Mouse (Mus musculus) macrophage (primary cell): ENCODE data around the gene Tex50. TPM values are rescaled to one million over a fixed set of nuclear protein-coding genes. Genes with fewer than 3 reads are reported as not detected.
A peak's percentile ranks its signal among the peaks of the same experiment; 100 is the strongest.

Experiments used
- H3K27ac ChIP-seq: fragments of 350-480 bp; formaldehyde crosslinking; 2 replicates; pipeline ENCODE4 v1.9.0; 2021
- H3K36me3 ChIP-seq: fragments of 350-480 bp; formaldehyde crosslinking; 2 replicates; pipeline ENCODE4 v1.9.0; 2021; ENCODE audit errors: inconsistent target
- H3K4me3 ChIP-seq: fragments of 350-480 bp; formaldehyde crosslinking; 2 replicates; pipeline ENCODE4 v1.9.0; 2021; ENCODE audit errors: inconsistent target
- H3K79me2 ChIP-seq: fragments of 350-480 bp; formaldehyde crosslinking; 2 replicates; pipeline ENCODE4 v1.9.0; 2021; ENCODE audit errors: inconsistent target
- WGBS: methylation state at CpG from one replicate; pipeline ENCODE4 v1.1.7; 2026; ENCODE audit warnings: inconsistent platforms; ENCODE audit not compliant: missing documents; 5-methylcytosine and 5-hydroxymethylcytosine counted together
- polyA plus RNA-seq: library from polyadenylated mRNA; stranded (reverse); fragments of 250-400 nt; gene quantifications from 3 replicates; pipeline ENCODE4 v1.2.4, GENCODE M21; 2018; ENCODE audit warnings: inconsistent platforms

Tex50 gene
- polyA plus RNA-seq, 1 experiment from 2014 or later, result not detected

GRCm38 (mm10) chr1:161143216-161143615, 15.9 kb downstream of the Tex50 start:
- H3K36me3 ChIP-seq, result no peaks in the 10 kb centered on the region
- WGBS, result 97% methylated on average over 7 of the region's 7 CpGs
- no peak overlapping the region for H3K4me3 ChIP-seq
- no peaks in the 10 kb centered on the region for H3K79me2 ChIP-seq
- no peak overlapping the region for H3K27ac ChIP-seq

GRCm38 (mm10) chr1:161142531-161143159, 16.5 kb downstream of the Tex50 start, which contains the start of gene Ankrd45:
TSS of gene Ankrd45 (plus strand) at chr1:161142691.
- Histone ChIP-seq H3K4me3 (no peak within 1 kb of the TSS), H3K36me3 (no peaks in the 10 kb centered on the region), H3K79me2 (no peaks in the 10 kb centered on the region), H3K27ac (no peak within 1 kb of the TSS)
- 27% methylated on average over 32 of the region's 33 CpGs for WGBS

- Histone ChIP-seq H3K36me3 (no peaks in the 10 kb centered on the region), H3K4me3 (no peak overlapping the region), H3K27ac (no peak overlapping the region), H3K79me2 (no peaks in the 10 kb centered on the region)
- 89% methylated on average over 8 of the region's 9 CpGs for WGBS
These were observed 18.9 kb downstream of the Tex50 start for GRCm38 (mm10) chr1:161140026-161140762.

GRCm38 (mm10) chr1:161139496-161139895, 19.6 kb downstream of the Tex50 start:
- WGBS, result 52% methylated on average over 2 of the region's 2 CpGs
- Histone ChIP-seq H3K4me3 (no peak overlapping the region), H3K79me2 (no peaks in the 10 kb centered on the region), H3K36me3 (no peaks in the 10 kb centered on the region), H3K27ac (no peak overlapping the region)

GRCm38 (mm10) chr1:161130726-161131664, 28.1 kb downstream of the Tex50 start, which contains the start of gene Klhl20:
TSS of gene Klhl20 (minus strand) at chr1:161131511.
- Histone ChIP-seq H3K36me3 (no peaks in the 10 kb centered on the region), H3K79me2 (peaks cover 46% of the 10 kb centered on the region), H3K27ac (peak within 1 kb of the TSS; percentile 61), H3K4me3 (peak within 1 kb of the TSS; percentile 98)
- 1% methylated on average over 41 of the region's 41 CpGs for WGBS

GRCm38 (mm10) chr1:161126461-161126860, 32.7 kb downstream of the Tex50 start:
- WGBS, result 100% methylated on average over 1 of the region's 1 CpGs
- Histone ChIP-seq H3K36me3 (no peaks in the 10 kb centered on the region), H3K4me3 (no peak overlapping the region), H3K79me2 (peaks cover 56% of the 10 kb centered on the region), H3K27ac (no peak overlapping the region)

- no peak overlapping the region for H3K27ac ChIP-seq
- no peak overlapping the region for H3K4me3 ChIP-seq
- WGBS, result 96% methylated on average over 10 of the region's 10 CpGs
- H3K79me2 ChIP-seq, result peaks cover 28% of the 10 kb centered on the region; the same call in 1 of the 2 replicates
- no peaks in the 10 kb centered on the region for H3K36me3 ChIP-seq
These were observed 36.3 kb downstream of the Tex50 start for GRCm38 (mm10) chr1:161122661-161123418.

GRCm38 (mm10) chr1:161114591-161114990, 44.5 kb downstream of the Tex50 start:
- H3K4me3 ChIP-seq, result no peak overlapping the region
- no peaks in the 10 kb centered on the region for H3K79me2 ChIP-seq
- no peak overlapping the region for H3K27ac ChIP-seq
- H3K36me3 ChIP-seq, result no peaks in the 10 kb centered on the region

GRCm38 (mm10) chr1:161109216-161109615, 49.9 kb downstream of the Tex50 start:
- Histone ChIP-seq H3K79me2 (no peaks in the 10 kb centered on the region), H3K4me3 (no peak overlapping the region), H3K36me3 (peaks cover 15% of the 10 kb centered on the region), H3K27ac (no peak overlapping the region)
- 94% methylated on average over 8 of the region's 8 CpGs for WGBS

Other genes with a start within 250 kb of the Tex50 start
- gene Serpinc1, start 180.7 kb downstream of the Tex50 start, polyA plus RNA-seq, result 0.33 to 0.57 TPM (median 0.42 TPM) in 3 replicates
- 2.0 to 2.4 TPM (median 2.2 TPM) in 3 replicates for gene Zbtb37, start 124.5 kb downstream of the Tex50 start, polyA plus RNA-seq
- gene Dars2, start 88.7 kb downstream of the Tex50 start, polyA plus RNA-seq, result 8.5 to 9.4 TPM (median 9.2 TPM) in 3 replicates
- gene Cenpl, start 88.6 kb downstream of the Tex50 start, polyA plus RNA-seq, result 2.2 to 6.6 TPM (median 3.5 TPM) in 3 replicates
- gene Klhl20, start 27.8 kb downstream of the Tex50 start, polyA plus RNA-seq, result 16.1 to 18.8 TPM (median 16.2 TPM) in 3 replicates
- gene Ankrd45, start 16.6 kb downstream of the Tex50 start, polyA plus RNA-seq, result not detected in 3 replicates
- 55.2 to 86.2 TPM (median 66.0 TPM) in 3 replicates for gene Prdx6, start 91.9 kb upstream of the Tex50 start, polyA plus RNA-seq
- gene Tnfsf4, start 236.1 kb upstream of the Tex50 start, polyA plus RNA-seq, result 0.17 to 0.27 TPM in 2 of 3 replicates, not detected in the other